Mouse (Mus musculus) kidney, adult 18-20 months (tissue): ENCODE data around the gene Esr2.

Experiments used
- DNase-seq: peaks from one replicate; pipeline ENCODE4 v3.0.0; 2021

Gene Esr2

DNA sequence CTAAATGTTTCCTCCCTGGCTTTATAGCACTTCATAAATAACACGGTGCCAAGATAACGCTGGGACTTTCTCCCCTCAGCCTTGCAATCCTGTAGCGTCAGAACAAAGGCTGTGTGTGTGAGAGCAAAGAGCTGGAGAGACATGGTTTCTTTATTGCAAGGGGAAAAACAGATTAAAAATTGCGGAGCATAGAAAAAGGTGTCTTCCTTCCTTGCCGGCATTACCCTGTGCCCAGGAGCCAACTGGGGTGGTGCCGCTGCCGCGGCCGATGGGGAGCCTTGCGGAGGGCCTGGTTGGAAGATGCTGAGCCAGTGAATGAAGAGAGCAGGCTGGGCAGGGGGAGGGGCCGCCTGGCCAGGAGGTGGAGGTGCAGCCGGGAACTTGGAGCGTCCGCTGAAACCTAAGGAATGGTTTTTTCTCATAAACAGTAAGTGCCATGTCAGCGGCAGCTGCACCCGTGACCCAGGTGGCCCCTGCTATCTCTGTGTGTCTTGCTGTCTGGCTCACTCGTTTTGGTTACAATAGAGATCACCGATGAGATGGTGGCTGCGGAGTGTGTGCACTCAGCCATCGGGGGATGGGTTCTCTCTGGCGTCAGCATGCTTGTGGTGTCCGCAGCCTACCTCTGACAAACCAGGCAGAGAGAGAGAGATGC is 95.4 kb downstream of the Esr2 start:
- no peak for DNase-seq

DNA sequence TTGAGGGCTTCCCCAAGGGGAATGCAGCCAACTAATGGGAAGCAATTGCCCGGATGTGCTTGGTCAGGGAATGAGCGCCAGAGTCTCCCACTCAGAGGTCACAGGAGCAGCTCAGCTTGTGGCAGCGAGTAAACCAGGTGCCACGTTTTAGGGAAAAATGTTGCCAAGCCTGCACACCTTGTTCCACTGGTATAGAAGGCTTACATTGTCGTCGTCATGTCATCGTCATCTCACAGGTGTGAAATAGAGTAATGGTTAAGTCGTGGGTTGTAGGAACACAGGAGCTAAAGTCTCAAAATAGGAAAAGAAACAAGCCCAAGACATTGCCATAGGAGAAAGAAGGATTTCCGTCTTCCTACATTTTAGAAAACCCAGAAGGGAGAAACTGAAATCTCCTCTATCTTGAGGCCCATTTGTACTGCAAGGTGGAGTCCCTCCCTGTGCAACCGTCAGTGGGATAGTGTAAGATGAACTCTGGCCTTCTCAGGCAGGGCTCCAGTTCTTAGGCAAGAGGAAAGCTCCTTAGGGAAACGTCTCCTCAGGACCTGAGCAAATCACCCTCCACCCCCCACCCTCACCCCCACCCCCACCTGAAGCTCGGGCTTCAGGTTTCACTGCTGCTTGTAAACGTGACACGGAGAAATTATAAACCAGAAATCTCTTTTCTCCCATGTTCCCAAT is 96.0 kb downstream of the Esr2 start:
- DNase-seq = no peak

DNA sequence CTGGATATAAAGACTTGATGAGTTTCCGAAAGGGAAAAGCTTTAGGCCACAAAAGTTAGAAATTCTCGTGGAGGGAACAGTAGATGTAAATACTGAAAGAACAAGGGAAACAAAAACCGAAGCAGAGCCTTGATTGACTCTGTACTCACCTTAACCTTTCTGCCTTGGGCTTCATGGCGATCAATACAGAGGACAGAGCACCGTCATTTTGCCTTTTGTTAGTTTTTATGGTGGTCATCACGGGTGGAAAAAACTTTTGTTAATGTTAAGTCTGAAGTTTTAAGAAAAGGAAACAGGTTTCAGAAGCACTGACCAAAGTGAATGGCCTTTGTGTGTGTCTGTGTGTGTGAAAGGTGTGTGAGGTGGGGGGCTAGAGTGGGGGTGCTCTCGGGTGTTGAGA is 103.1 kb downstream of the Esr2 start:
- no peak for DNase-seq

DNA sequence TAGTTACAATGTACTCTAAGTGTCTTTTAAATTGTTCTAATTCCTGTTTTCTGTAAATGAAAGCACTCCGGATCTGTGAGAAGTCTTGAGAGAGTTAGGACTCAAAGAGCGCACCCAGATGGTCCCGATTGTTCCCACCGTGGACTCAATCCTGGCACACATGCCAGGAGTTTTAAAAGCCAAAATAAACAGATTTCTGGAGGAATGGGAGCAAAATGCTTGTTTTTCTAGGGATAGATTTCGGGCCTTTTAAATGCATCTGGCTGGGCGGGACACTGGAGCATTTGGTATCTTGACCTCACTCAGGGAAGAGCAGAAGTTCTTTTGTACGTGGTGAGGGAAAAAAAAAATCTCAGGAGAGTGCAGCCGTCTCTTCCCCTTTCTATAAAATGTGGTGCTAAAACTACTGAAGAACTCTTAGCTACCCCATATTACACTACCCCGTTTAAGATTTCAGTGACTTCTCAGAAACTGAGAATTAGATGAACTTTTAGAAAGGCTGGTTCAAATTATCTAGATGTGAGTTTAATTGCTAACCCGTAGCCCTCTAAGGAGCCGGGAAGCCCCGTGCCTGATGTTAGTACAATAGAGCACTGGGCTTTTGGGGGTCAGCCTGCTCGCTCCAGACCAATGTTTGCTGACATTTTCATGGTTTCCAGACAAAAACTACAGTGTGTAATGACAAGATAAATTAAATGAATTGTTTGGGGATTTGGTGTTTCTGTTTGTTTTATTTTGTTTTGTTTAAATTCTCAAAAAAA is 103.8 kb downstream of the Esr2 start:
- no peak for DNase-seq

DNA sequence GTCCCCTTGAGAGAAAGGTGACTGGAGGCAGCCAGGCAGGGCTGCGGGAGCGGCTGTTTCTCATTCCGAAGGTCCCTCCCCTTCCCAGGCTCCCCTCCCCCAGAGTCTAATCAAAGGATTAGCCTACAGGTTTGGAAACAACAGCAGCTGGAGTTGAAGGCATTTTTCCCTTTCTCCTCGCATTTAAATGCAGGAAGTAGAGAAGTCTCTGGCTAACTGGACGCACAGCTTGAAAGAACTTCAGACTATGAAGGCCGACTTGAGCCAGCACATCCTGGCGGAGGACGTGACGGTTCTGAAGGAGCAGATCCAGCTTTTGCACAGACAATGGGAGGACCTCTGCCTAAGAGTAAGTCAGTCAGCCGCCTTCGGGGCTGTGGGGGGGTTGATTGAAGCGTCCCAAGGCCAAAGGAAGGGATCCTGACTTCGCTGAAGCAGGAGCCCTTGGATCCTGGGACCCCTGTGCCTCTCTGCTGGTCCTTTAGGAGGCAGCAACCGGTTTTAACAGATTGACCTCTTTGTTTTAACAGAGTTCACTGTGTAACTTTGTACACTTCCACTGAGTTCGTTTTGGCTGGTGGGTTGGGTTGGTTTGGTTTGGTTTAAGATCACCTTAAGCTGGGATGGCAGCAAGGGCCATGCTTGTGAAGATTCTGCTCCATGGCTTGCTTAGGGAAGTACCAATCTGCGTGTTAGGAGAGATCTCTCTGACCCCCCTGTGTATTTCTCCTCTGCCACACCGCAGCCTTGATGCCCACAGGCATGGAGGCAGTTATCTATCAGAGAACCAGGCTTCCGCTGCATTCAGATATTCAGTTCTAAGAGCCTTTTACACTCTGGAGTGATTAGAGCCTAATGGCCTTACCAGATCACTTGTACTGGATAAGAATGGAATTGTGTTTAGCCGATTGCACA is 104.9 kb downstream of the Esr2 start:
- no peak for DNase-seq
